Mouse (Mus musculus) right cerebral cortex, postnatal 4 days (tissue): ENCODE measurements around the gene Ablim1.
"Not testable (repeated sequence)": the region's sequence is repeated elsewhere in the genome, so short reads cannot be mapped to it uniquely, and the experiment has no call there.

ENCODE experiments used
- DNase-seq: peaks from one replicate; pipeline ENCODE4 v3.0.0-alpha.2; 2022

Gene Ablim1

DNA sequence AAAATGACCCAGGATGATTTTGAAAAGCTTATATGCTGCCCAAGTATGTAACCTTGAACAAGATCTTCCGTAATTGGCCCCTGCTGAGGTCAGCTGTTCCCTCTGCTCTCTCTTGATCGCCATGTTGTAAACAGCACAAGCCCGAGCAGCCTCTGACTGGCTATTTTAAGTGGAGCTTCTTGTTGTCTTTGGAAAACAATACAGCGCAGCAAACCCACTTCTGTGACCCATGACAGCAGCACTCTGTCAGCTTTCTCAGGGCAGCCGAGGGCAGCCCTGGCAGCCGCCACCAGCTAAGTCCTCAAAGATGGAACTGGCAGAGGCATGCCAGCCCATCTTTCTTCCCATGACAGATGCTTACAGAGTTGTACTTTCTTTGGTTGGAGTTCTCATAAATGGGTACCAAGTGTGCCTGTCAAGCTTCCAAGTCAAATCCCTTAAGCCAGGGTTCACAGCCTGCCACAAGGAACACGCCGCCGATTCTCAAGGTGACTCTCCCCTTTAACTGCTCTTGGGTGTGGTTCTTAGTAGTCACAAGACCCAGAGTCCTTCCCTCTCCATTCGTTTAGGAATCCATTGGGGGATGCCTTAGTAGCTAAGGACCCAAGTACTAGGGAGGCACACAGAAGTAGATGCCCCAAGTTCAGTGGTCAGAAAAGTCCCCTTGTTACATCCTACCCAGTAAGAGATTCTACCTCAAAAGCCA, 172.8 kb downstream of the Ablim1 start:
- no peak for DNase-seq

DNA sequence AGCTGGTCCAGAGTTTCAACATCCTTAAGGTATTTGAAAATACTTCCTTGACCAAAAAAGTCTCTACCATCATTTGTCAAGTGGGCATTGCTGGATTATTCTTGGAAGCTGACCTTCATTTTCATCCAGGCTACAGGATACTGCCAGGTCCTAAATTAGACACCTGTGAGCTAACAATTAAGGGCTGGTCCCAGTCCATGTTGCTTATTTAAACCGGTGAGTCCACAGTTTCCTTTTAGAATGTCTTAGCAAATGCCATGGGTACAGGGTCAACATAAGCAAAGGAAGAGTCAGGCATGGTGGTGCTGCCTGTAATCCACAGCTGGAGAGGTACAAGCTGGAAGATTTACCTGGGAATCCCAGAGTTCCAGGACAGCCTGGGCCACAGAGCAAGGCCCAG, 173.8 kb downstream of the Ablim1 start:
- no peak for DNase-seq

DNA sequence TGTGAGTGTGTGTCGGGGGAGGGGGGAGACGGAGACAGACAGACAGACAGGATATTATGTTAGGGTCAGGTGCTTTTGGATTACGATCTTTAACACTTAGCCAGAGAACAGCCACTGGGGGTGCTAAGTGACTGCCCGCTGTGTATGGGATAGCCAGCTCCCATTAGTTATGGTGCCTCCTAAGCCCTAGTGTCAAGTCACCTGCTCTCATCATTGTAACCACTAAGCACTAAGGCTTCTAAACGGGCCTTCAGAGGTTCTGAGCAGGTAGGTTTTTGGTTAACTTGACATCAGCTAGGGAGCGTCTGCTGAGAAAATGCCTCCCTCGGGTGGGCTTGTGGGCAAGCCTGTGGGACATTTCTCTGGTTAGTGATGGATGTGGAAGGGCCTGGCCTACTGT, 174.6 kb downstream of the Ablim1 start:
- no peak for DNase-seq

DNA sequence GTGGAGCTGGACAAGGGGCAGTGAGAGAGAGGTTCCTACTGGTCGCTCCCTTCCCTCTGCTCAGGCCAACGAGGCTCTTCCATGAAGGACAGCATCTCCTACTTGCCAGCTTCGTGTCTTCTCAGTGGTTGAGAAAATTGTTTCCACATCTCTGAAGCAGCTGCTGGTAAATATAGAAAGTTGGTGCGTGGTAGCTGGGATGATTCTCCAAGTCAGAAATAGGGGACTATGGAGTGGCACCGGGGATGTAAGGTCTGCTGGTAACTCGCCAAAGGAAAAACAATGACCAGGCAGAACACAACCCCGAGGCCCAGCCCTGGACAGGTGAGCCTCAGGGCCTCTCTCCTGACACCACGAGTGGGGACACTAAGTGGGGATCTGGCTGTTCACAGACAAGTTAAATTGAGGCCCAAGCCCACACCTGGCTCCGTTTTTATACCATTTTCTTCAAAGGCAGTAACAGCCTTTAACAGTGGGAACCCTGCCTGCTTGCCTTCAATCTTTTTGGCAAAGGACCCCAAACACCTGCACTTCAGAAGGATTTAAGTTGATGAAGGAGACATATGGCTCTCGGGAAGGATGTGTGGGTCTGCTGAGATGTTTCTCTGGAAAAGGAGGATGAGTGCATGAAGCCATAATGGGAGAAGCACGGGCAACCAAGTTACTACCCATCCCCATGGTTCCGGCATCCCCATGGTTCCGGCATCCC, 175.7 kb downstream of the Ablim1 start:
- DNase-seq: no peak

DNA sequence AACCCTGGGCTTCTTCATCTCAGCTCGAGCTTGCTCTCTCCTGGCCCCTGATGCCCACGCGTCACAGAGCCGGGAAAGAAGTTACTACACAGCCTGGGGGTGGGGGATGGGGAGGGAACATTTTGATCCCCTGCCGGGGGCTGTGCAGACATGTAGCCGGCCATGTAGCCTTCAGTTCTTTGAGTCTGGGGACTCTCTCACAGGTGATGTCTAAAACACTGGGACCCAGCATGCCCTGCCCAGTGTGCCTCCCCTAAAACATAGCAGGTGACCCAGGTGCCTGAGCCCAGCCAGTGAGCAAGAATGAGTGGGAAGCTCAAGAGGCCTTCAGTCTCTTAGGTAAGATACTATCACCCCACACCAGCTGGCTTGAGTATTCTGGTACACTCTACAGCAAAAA, 176.2 kb downstream of the Ablim1 start:
- no peak for DNase-seq

DNA sequence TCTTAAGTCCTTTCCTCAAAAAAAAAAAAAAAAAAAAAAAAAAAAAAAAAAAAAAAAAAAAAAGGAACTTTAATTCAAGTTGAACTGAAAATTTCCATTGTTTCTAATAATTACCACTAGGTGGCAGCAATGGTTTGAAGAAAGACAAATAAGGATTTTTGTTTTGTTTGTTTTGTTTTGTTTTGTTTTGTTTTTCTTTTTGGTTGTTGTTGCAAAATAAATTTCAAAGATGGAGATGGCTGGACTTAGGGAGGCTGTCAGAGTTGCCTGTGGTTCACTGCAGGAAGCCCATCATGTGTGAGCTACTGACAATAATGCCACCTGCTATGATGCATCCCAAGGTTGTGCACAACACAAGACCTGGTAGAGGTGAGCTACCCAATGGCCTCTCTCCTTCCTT, 176.7 kb downstream of the Ablim1 start:
- no peak for DNase-seq

DNA sequence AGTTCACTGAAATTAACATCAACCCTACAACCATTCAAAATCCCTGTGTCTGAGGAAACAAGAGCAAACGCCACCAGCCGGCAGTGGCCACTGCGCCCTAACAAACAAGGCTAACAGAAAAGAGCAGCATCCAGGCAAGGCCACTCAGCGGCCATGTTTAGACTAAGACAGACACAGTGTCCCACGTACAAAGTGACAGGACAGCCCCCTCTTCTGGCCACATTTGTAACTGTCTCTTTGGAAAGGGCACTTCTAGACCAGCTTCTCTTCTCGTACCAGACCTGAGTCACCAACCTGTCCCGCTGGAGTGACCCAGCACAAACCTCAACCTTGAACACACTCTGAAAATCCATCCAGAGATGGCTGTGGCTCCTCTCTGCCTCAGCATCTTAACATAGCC, 178.5 kb downstream of the Ablim1 start:
- DNase-seq: peak; percentile 60

DNA sequence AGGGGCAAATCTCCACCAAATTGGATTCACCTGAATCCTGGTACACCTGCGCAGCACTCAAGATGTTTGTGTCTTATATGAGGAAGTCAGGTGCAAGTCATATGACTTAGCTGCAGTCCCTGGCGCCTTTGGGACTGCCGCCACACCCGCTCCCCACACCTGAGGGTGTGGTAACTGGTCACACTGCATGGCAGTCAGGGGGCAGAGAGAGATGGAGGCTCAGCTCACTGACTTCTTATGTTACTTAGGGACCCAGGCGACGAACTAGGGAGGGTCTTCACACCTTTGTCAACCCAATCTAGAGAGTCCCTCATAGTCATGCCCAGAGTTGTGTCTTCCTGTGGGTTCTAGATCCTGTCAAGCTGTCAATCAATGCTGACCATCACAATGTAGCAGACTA, 179.1 kb downstream of the Ablim1 start:
- DNase-seq: not testable (repeated sequence)

DNA sequence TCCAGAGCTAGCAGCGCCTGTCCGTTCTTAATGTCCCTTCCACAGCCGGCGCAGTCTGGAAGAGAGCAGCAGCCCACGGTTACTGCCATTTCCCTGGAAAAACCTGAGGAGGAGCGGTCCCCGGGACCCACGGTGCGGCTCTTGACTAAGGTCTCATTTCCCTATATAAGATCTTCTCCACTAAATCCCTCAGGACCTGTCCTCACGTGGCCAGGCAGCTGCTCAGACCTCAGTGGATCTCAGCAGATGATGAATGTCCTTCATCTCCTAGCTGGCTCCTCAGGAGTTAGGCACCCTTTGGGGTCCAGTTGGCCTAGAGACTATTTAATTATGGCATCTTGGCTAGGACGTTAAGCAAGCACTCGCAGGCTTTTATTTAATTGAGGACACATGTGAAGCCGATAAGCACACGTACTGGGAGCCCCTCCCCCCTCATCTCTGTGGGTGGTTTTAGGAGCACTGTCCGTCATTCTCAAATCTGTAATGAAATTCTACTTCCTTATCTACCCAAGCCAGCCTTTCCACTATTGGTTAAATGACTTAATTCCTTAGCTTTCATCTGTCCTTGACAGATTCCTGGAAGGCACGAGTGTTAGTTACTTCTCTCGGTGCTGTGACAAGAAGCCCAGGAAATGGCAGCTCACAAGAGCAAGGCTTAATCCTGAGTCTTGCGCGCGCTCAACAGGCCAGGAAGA, 179.9 kb downstream of the Ablim1 start:
- no peak for DNase-seq

DNA sequence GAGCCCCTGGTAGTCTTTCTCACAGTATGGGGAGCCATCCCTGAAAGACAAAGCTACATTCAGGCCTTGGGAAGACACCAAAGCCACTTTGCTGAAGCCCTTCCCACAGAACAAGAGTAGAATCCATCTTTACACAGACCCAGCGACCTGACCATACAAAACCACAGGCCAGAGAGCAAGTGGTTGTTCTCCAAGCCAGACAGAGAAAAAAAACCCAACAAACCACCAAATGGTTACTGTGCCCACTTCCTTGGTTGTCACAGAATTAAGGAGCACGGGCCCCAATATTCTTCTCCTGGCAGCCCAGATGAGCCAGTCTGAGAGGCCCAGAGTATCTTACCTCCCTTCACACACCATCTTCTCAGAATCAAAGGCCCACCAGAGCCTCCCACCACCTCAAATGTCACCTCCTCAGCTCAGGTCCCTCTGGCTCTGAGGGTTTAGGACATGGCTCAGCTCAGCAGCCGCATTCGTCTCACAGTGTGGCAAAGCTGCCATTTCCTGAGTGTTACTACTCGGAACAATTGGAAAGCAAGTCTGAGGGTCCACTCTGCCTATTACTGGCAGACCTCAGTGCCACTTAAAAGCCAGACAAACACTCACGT, 181.7 kb downstream of the Ablim1 start:
- no peak for DNase-seq

DNA sequence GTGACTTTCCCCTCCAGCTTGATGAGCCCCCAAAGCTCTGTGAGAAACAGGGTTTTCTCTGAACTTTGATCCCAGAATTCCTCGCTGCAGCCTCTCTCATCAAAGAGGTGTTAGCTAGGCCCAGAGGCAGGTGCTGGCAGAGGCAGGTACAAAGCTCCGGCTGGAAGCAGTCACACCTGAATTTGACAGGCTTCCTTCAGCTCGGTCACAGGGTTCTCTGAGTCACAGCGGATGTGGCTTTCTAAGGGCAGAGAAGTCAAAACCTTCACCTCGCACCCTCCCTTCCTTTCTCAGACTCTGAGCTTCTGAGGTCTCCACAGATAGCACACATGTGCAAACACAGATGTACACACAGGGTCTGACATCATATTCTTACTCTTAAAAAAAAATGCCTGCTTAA, 182.4 kb downstream of the Ablim1 start:
- DNase-seq: no peak

DNA sequence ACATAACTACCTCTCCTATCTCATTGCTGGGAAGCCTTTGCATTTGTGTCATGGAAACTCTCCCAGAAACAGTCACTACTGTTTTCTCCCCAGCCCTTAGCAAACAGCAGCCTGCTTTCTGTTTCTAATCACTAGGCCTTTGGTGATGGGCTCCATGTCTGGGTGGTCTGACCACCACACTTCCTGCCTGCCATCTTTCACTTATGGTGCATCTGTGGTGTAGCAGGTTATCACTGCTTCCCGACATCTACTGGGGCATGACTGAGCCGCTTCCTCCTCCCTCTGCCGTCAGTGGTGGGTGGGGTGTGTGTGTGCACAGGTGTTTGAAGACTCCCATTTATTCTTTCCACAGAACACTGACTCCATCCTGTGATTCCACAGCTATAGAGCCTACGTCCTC, 183.4 kb downstream of the Ablim1 start:
- no peak for DNase-seq

DNA sequence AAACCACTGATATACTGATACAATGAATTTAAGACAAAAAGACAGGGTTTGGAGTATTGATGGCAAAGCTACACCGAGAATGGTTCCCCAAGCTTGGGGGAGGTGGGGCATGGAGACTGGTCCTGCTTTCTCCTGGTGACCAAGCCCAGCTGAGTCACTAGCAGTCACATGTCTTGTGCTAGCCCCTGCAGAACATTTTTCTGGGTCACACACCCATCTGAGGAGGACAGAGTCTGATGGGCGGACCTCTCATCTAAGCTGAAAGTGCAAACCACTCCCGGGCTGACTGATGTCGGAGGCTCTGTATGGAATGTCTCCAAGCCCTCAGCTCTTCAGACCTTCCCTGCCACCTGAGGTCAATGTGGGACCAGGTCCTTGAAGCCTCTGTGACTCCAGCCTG, 184.1 kb downstream of the Ablim1 start:
- no peak for DNase-seq

DNA sequence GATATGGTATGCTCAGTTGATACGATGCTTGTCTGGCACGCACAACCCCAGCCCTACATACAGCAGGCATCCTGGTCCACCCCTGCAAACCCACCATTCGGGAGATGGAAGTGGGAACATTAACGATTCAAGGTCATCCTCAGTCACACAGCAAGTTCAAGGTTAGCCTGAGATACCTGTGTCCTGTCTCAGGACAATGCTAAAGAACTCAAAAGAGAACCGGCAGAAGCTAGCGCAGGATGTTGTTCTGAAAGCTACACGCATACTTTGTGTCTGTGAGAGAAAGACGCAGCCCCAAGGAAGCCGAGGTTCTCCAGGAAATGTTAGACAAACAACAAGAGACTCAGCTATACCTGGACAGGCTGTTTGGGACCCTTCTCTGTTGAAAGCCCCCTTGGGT, 185.0 kb downstream of the Ablim1 start:
- DNase-seq: no peak

DNA sequence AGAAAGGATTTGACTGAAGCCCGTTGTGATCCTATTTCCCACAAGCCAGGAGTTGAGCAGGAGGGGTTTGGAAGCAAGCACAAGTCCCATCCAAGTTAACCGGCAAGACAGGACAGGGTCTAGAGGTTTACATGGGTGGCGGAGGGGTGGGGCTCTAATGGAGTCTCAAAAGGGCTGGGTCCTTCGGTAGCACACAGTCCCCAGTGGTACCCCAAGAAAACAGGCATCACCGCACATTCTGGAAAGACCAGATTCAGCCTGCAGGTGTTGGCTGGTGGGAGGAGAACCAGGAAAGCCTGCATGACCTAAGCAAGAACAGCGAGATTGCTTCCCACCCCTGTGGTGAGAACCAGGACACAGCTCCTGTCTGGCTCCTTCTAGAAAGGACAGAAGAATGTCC, 186.7 kb downstream of the Ablim1 start:
- DNase-seq: no peak

DNA sequence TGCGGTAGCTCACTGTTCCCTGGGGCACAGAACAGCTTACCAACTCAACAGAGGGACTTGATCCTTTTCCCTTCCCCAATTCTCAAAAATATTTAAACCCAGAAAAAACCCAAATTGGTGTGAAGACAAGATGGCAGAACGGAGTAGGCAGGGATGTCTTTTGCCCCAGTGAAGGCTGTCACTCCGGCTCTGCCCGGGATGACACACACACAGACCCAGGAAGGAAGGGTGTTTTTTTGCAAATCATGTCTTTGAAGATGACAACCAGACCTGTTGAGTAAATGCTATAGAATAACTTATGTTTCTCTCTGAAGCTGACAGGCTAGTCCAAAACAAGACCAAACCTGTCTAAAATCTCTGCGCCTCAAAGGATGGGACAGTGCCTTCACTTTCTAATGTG, 187.2 kb downstream of the Ablim1 start:
- no peak for DNase-seq

DNA sequence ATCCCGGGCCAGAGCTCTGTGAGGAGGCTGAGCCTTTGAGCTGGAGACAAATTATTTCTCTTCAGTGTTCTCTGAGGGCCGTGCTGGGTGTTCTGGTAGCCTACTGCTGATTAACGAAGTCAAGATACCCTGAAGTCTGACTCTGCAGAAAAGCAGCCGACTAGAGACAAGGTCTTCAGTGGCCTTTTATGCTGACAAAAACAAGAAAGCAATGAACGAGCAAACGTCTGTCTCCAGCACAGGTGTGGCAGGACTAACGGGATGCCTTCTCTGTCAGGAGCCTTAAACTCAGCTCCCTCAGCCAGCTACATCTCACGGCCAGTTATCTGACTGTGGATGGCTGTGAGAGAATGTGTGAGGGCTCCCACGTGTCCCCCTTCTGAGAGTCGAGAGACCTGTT, 187.8 kb downstream of the Ablim1 start:
- no peak for DNase-seq

DNA sequence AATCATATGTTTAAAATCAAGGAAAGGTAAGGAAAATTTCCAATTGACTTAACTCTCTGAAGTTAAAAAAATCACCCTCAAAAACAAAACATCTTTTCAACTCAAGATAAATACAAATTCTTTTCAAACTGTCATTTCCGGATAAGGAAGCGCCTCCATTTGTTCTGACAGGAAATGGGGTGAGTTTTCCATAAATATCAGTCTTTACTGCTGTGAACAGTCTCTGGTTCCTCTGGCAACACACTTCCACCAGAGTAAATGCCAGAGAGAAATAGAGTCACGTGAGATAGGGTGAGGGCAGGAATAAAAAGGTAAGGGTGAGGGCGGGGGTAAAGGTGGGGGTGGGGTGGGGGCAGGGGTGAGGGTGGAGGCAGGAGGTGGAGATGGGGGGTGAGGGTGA, 189.8 kb downstream of the Ablim1 start:
- no peak for DNase-seq

DNA sequence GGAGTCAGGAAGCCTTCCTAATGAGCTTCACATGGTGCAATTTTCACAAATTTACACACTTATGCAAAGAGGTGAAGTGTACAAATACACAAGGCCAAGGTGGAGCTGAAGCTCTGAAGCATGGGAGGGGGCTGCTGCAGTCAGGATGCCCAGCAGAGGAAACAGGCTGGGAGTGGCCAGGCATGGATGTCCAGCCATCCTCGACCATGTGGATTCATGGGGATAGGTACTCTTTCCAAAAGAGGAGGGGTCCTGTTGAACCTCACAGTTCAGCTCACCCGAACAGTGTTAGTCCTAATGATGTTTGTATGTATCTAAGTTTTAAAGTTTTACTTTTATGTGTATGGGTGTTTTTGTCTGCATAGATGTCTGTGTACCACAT, 190.6 kb downstream of the Ablim1 start:
- DNase-seq: no peak

DNA sequence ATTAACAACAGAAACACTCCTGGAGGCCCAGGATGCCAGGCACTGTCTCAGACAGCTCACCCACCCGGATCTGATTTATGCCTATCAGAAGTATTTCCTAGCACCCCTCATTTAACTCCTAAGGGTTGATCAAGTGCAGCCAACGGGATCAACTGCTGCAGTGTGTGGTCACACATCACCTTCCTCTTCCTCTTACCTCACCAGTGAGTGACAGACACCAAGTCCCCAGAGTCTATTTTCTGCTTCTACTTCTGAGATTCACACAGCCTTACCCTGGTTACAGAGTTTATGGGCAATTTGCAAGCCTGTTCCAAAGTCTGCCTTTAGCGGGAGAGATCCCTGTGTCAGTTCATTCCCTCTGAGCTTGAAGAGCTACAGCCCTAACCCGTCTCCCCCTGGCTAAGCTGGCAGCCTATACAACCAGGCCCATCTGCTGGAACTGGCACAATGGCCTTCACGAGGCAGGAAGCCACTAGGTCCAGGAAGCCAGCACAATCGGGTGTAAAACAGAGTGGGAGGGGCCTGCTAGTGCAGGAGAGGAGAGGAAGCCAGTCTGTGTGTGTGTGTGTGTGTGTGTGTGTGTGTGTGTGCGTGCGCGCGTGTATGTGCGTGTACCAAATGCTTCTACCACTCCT, 191.1 kb downstream of the Ablim1 start:
- DNase-seq: no peak

DNA sequence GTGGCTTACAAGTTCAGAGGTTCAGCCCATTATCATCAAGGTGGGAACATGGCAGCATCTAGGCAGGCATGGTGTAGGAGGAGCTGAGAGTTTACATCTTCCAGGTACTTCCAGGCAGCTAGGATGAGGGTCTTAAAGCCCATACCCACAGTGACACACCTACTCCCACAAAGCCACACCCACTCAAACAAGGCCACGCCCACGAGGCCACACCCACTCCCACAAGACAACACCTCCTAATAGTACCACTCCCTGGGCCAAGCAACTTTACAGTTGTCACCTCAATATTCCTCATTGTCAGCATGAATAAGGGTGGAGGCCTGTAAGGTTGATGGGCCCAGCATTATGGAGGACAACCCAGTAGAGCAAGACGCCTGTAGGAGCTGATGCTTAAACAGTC, 192.5 kb downstream of the Ablim1 start:
- DNase-seq: no peak

DNA sequence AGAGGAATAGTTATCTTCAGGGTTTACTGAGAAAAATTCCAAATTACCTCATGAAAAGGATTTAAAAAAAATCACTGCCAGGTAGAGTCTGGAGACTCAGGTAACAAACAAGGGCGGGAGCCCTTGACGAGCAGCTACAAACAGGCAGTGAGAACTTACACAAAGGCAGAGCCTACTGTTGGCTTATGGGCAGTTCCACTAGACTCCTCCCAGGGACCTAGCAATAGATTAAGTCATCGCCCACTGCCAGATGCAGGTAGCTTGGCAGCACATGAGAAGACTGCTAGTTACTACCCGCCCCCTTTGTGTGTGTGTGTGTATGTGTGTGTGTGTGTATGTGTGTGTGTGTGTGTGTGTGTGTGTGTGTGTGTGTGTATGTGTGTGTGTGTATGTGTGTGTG, 193.7 kb downstream of the Ablim1 start:
- no peak for DNase-seq

DNA sequence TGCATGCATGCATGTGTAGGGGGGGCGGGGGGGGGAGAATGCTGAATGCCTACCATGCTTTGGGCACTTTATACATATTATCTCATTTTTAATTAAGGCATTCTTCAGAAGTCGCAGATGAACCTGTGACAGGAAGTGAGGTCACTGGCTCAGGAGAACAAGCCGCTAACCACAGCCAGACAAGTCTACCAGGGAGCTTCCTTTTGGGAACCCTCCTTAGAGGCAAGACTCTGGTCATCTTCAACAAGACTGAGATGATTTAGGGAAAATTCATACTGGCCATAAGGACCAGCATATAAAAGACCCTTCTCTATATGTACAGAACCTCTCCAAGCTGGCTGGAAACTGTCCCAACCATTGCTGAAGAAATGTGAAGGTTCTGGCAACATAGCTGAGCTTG, 195.1 kb downstream of the Ablim1 start:
- DNase-seq: no peak
